In genomic region chr4:117858794-117859193, GRCm38 (mm10) we compare ENCODE assay signal across 8 mouse cellular contexts. TPM values are rescaled to one million over a fixed set of nuclear protein-coding genes. Genes with fewer than 3 reads are reported as not detected.
DNase-seq lines count a peak whose midpoint lies in the region; ATAC-seq and TF ChIP-seq lines count a peak whose summit lies in the region.

No protein-coding gene starts in this region.

- no peaks in the 10 kb centered on the region for H3K9me3 ChIP-seq in lung, postnatal 0 days (ENCODE audit: low read length)

- peak; percentile 59 for ATAC-seq in erythroblast, adult 5-6 weeks (replicated peaks; ENCODE audit: low FRiP score, poor library complexity, severe bottlenecking)
- ATAC-seq in lung, postnatal 0 days, result peak; percentile 69

- no peak for TF ChIP-seq POLR2A in testis, adult 2 months (IDR thresholded peaks at IDR 0.05; ENCODE audit: control insufficient read depth, low read depth, low read length)

- no peaks in the 10 kb centered on the region for H3K27me3 ChIP-seq in testis, adult 2 months (ENCODE audit: control insufficient read depth, insufficient read depth, low read length)
- no peaks in the 10 kb centered on the region for H3K27me3 ChIP-seq in lung, postnatal 0 days (replicated peaks; ENCODE audit: insufficient read depth, low read length)
- H3K27me3 ChIP-seq in splenic B cell, adult 2 months (ENCODE audit: control insufficient read depth, insufficient read depth, low read length, poor library complexity, severe bottlenecking), result no peaks in the 10 kb centered on the region

- DNase-seq in embryo, embryonic 10.5 days (ENCODE audit: low spot score), result peak; percentile 37
- DNase-seq in embryo, embryonic 11 days, result no peak
- DNase-seq in testis, postnatal 14 days (ENCODE audit: low spot score), result no peak
- DNase-seq in kidney, postnatal 14 days, result peak; percentile 71
- DNase-seq in lung, postnatal 0 days (ENCODE audit: low spot score), result peak; percentile 68
- peak; percentile 42 for DNase-seq in splenic B cell, adult 2 months (ENCODE audit: low read depth, low spot score)

- TF ChIP-seq CTCF in testis, adult 2 months (IDR thresholded peaks at IDR 0.05; ENCODE audit: control insufficient read depth, insufficient read depth, insufficient replicate concordance, low read depth, low read length), result peak; percentile 40; the same call in 1 of the 2 replicates
- peak; percentile 81 for TF ChIP-seq CTCF in lung, postnatal 0 days (IDR thresholded peaks at IDR 0.05)

- TF ChIP-seq EP300 in lung, postnatal 0 days (IDR thresholded peaks at IDR 0.05), result no peak

- H3K4me3 ChIP-seq in testis, adult 2 months (ENCODE audit: control insufficient read depth, low read depth, low read length), result no peak overlapping the region
- H3K4me3 ChIP-seq in lung, postnatal 0 days (ENCODE audit: low read depth, low read length), result no peak overlapping the region

- no peak overlapping the region for H3K9ac ChIP-seq in lung, postnatal 0 days (replicated peaks; ENCODE audit: low read depth)

- H3K36me3 ChIP-seq in testis, adult 2 months (ENCODE audit: control insufficient read depth, insufficient read depth, low read length), result no peaks in the 10 kb centered on the region
- no peaks in the 10 kb centered on the region for H3K36me3 ChIP-seq in lung, postnatal 0 days (ENCODE audit: insufficient read depth, low read length)
- no peaks in the 10 kb centered on the region for H3K36me3 ChIP-seq in splenic B cell, adult 2 months (ENCODE audit: control insufficient read depth, insufficient read depth, low read length, poor library complexity, severe bottlenecking)

- H3K4me1 ChIP-seq in testis, adult 2 months (ENCODE audit: control insufficient read depth, insufficient read depth, low read length), result no peaks in the 10 kb centered on the region
- H3K4me1 ChIP-seq in lung, postnatal 0 days (ENCODE audit: insufficient read depth, low read depth, low read length), result no peaks in the 10 kb centered on the region

- H3K27ac ChIP-seq in testis, adult 2 months (ENCODE audit: control insufficient read depth, insufficient read depth, low read depth, low read length), result no peak overlapping the region
- no peak overlapping the region for H3K27ac ChIP-seq in lung, postnatal 0 days (ENCODE audit: low read length)

- 70% methylated on average over 3 of the region's 3 CpGs for WGBS in lung, postnatal 0 days

- no peak overlapping the region for H3K4me2 ChIP-seq in lung, postnatal 0 days (replicated peaks; ENCODE audit: low read depth, low read length)

RNA-seq across cellular contexts. Expression of gene Ccdc24, which starts 13.6 kb away (rescaled TPM):
- polyA plus RNA-seq in testis, adult 2 months (2012; rRNA removed), result 137 and 146 TPM in 2 replicates
- not detected in 2 replicates for total RNA-seq in erythroblast, adult 5-6 weeks (2015; ENCODE audit: low replicate concordance)
- 0.43 and 5.3 TPM in 2 replicates for total RNA-seq in erythroblast, adult 5-6 weeks (2017; ENCODE audit: low replicate concordance)
- 4.5 TPM in 2 replicates for polyA plus RNA-seq in lung, postnatal 0 days (2015; fragmentation: Nextera tagmentation; extraction: Ambion mirVana)

RNA-seq across cellular contexts. Expression of gene Slc6a9, which starts 24.5 kb away (rescaled TPM):
- 6.4 and 7.4 TPM in 2 replicates for polyA plus RNA-seq in testis, adult 2 months (2012; rRNA removed)
- 161 and 176 TPM in 2 replicates for total RNA-seq in erythroblast, adult 5-6 weeks (2015; ENCODE audit: low replicate concordance)
- 245 and 274 TPM in 2 replicates for total RNA-seq in erythroblast, adult 5-6 weeks (2017; ENCODE audit: low replicate concordance)
- 17.3 and 19.1 TPM in 2 replicates for polyA plus RNA-seq in lung, postnatal 0 days (2015; fragmentation: Nextera tagmentation; extraction: Ambion mirVana)

RNA-seq across cellular contexts. Expression of gene B4galt2, which starts 24.5 kb away (rescaled TPM):
- polyA plus RNA-seq in testis, adult 2 months (2012; rRNA removed), result 28.5 and 33.1 TPM in 2 replicates
- total RNA-seq in erythroblast, adult 5-6 weeks (2015; ENCODE audit: low replicate concordance), result 0.19 TPM in 1 of 2 replicates, not detected in the other
- 0.14 TPM in 1 of 2 replicates, not detected in the other for total RNA-seq in erythroblast, adult 5-6 weeks (2017; ENCODE audit: low replicate concordance)
- 7.2 and 7.7 TPM in 2 replicates for polyA plus RNA-seq in lung, postnatal 0 days (2015; fragmentation: Nextera tagmentation; extraction: Ambion mirVana)

RNA-seq across cellular contexts. Expression of gene Atp6v0b, which starts 28.3 kb away (rescaled TPM):
- polyA plus RNA-seq in testis, adult 2 months (2012; rRNA removed), result 214 and 232 TPM in 2 replicates
- 214 and 246 TPM in 2 replicates for total RNA-seq in erythroblast, adult 5-6 weeks (2015; ENCODE audit: low replicate concordance)
- 60.4 and 72.2 TPM in 2 replicates for total RNA-seq in erythroblast, adult 5-6 weeks (2017; ENCODE audit: low replicate concordance)
- 346 TPM in 2 replicates for polyA plus RNA-seq in lung, postnatal 0 days (2015; fragmentation: Nextera tagmentation; extraction: Ambion mirVana)

RNA-seq across cellular contexts. Expression of gene Dph2, which starts 33.0 kb away (rescaled TPM):
- polyA plus RNA-seq in testis, adult 2 months (2012; rRNA removed), result 6.6 and 8.2 TPM in 2 replicates
- 0.96 and 2.9 TPM in 2 replicates for total RNA-seq in erythroblast, adult 5-6 weeks (2015; ENCODE audit: low replicate concordance)
- 0.51 and 1.5 TPM in 2 replicates for total RNA-seq in erythroblast, adult 5-6 weeks (2017; ENCODE audit: low replicate concordance)
- 7.8 and 8.6 TPM in 2 replicates for polyA plus RNA-seq in lung, postnatal 0 days (2015; fragmentation: Nextera tagmentation; extraction: Ambion mirVana)

Comparison
In these comparisons a context has a peak if more than half of its experiments do, and no peak if none do; other contexts are left out.
1. DNase-seq: peak in embryo, embryonic 10.5 days (single experiment), kidney, postnatal 14 days (single experiment), lung, postnatal 0 days (single experiment) and splenic B cell, adult 2 months (single experiment); none in embryo, embryonic 11 days (single experiment) and testis, postnatal 14 days (single experiment).
2. RNA of gene Ccdc24, which starts 13.6 kb away (polyA plus RNA-seq): 137 to 146 TPM in testis, adult 2 months; 4.5 TPM in lung, postnatal 0 days; every median in the first group is over 10 times any median in the second.